Mouse (Mus musculus): ENCODE data around the gene Itih3.

Gene Itih3

DNA sequence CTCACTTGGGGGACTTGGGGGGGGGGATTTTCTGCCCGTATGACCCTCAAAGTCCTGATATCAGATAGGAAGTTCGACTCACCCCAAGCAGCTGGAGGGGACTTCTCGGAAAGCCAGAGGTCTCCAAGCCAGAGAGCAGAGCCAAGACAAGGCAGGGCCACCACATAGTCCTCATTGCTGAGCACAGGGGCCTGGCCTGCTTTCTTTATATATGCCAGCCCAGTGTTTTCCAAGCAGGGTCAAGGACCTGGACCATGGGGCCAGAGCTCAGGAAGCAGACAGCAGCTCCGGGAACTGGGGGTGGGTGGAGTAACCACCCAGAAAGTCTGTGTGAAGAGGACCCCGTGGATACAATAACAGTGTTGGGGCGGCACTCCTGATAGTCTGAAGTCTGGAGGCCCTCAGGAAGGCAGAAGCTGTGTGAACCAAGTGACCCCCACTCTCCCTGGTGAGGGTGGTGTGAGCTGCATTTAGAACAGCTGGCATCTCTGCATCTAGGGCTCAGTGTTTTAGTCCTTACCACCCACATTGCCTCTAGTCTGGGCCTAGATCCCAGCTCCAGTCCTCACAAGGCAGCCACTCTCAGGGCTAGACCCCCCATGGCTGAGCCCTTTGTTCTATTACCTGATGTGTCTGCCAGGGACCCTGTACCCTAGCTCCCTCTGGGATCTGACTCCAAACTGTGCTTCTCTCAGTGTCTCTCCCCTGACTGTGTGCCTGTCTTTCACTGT, at the start of gene Itih3:
Gene Itih3, minus strand, starts transcription at position 386 of the 731 bp plus-strand sequence.
- DNase-seq (ENCODE audit: low spot score): peak; percentile 15

- no peak for DNase-seq (ENCODE audit: low spot score)
Observed at GRCm38 (mm10) chr14:30960366-30960765, 36.8 kb upstream of the Itih3 start.

DNA sequence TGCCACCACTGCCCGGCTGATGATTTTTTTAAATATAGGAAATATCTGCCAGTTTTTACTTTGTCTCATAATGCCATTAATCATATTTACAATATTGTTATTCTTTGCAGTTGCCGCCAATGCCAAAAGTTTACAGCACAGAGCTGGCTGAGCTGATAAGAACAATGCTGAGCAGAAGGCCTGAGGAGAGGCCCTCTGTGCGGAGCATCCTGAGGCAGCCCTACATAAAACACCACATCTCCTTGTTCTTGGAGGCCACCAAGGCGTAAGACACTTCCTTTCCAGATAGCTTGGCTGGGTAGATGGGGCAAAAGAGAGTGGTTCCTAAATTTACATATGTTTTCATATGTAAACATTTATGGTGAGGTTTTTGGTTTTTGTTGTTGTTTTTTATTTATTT, 35.5 kb upstream of the Itih3 start:
- no peak for DNase-seq (ENCODE audit: low spot score)

DNA sequence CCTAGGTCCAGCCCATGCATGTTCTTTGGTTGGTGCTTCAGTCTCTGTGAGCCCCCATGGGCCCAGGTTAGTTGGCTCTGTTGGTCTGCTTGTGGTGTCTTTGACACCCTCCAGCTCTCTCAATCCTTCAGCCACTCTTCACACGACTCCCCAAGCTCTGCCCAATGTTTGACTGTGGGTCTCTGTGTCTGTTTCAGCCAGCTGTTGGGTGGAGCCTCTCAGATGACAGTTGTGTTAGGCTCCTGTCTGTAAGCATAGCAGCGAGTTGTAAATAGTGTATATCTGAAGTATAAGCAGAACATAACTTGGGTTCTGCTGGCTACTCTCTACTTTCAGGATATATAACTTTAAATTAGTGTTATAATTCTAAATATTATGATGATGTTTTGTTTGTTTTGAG, 35.0 kb upstream of the Itih3 start:
- DNase-seq (ENCODE audit: low spot score): no peak

DNA sequence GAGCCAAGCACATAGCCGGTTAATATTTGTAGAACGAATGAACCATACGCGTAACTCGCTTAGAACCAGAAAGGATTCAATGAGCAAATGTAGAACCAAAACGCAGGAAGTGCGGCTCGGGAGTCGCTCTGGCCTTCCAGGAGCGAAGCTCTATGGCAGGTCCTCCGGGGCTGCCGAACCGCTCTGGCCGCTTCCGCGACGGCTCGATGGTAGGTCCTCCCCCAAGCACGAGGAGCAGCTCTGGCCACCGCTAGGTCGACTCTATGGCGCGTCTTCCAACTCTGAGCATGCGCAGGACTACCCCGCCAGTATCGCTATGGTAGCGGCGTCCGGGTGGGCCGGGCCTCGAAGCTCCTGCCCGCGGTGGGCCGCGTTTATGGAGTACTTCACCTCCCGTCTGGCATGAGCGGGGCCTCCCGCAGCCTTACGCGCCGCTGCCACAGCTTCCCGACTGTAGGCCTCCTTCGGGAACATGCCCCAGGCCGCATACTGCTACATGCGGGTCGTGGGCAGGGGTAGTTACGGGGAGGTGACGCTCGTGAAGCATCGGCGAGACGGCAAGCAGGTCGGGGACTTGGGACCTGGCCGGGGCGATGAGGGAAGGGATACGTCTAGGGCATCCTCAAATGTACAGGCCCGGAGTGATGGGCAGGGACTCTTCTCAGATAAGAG, 27.7 kb upstream of the Itih3 start, which contains the start of gene Nek4:
Gene Nek4, plus strand, starts transcription at position 224 of the 672 bp plus-strand sequence.
- DNase-seq (ENCODE audit: low spot score): peak; percentile 98

DNA sequence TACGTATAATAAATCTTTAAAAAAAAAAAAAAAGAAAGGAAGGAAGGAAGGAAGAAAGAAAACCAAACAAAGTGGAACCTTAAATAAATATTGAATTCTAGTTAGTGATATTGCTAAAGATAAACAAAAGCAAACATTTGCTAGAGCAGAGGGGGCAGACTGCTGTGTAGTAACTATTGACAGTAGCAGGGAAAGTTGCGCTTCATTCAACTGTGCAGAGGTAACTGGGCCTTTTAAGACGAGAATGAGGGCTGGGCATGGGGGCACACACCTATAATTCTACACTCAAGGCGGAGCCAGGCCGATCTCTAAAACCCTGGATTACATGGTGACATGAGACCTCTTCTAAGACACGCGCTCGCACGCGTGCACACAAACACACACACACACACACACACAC, 26.4 kb upstream of the Itih3 start:
- no peak for DNase-seq (ENCODE audit: low spot score)

GRCm38 (mm10) chr14:30944745-30945144, 21.2 kb upstream of the Itih3 start:
- no peak for DNase-seq (ENCODE audit: low spot score)

GRCm38 (mm10) chr14:30943860-30944674, 20.5 kb upstream of the Itih3 start:
- DNase-seq (ENCODE audit: low spot score): no peak

GRCm38 (mm10) chr14:30943038-30943437, 19.5 kb upstream of the Itih3 start, which contains the start of gene Itih1:
Gene Itih1 (minus strand): TSS chr14:30943289.
- DNase-seq (ENCODE audit: low spot score): no peak

DNA sequence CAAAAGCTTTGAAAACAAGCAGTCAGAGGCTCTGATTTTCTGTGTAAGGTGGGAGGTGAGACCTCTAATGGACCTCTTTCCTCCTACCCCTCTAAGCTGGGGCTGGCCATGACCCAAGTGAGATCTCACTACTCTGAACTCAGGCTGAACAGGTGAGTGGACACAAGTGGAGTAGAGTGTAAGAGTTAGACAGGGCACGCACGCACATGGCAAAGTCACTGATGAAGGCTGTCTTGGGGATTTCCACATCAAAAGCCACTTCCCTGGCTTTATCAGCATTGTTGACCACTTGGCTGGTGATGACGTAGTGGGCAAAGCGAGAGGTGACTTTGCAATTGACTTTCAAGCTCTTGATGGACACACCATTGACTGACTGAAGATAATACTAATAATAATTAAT, 18.7 kb upstream of the Itih3 start:
- no peak for DNase-seq (ENCODE audit: low spot score)

- DNase-seq (ENCODE audit: low spot score): no peak
Observed at GRCm38 (mm10) chr14:30933351-30933750, 9.8 kb upstream of the Itih3 start.

DNA sequence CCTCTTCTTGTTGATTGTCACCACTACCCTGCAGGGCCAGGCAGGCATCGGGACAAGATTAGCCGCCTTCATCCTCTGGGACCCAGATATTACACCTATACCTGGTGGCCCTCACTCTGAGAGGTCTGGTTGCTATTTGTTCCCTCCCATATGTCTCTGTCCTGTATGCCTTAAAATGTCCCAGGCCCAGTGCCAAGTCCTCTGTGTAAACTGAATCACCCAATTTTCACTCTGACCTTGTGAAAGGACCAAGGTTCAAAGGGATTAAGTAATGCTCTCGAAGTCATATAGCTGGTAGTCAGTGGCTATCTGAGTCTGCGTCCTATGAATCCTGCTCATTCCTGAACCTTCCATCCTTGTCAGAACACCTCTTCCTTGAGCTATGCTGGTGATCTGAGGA, 6.8 kb upstream of the Itih3 start:
- DNase-seq (ENCODE audit: low spot score): no peak

- no peak for DNase-seq (ENCODE audit: low spot score)
Observed at GRCm38 (mm10) chr14:30925492-30925891, 1.9 kb upstream of the Itih3 start.

GRCm38 (mm10) chr14:30922053-30922670, 1.4 kb downstream of the Itih3 start:
- DNase-seq (ENCODE audit: low spot score): no peak

- no peak for DNase-seq (ENCODE audit: low spot score)
Observed at GRCm38 (mm10) chr14:30916516-30916915, 7.0 kb downstream of the Itih3 start.

- DNase-seq (ENCODE audit: low spot score): peak; percentile 19
Observed at GRCm38 (mm10) chr14:30913404-30913803, 10.2 kb downstream of the Itih3 start.

- DNase-seq (ENCODE audit: low spot score): no peak
Observed at GRCm38 (mm10) chr14:30912641-30913040, 10.9 kb downstream of the Itih3 start.

GRCm38 (mm10) chr14:30911141-30911540, 12.4 kb downstream of the Itih3 start:
- DNase-seq (ENCODE audit: low spot score): no peak

GRCm38 (mm10) chr14:30907814-30908265, 15.7 kb downstream of the Itih3 start:
- DNase-seq (ENCODE audit: low spot score): no peak

- DNase-seq (ENCODE audit: low spot score): no peak
Observed at GRCm38 (mm10) chr14:30906001-30906400, 17.6 kb downstream of the Itih3 start.

- no peak for DNase-seq (ENCODE audit: low spot score)
Observed at GRCm38 (mm10) chr14:30904307-30904706, 19.3 kb downstream of the Itih3 start.

DNA sequence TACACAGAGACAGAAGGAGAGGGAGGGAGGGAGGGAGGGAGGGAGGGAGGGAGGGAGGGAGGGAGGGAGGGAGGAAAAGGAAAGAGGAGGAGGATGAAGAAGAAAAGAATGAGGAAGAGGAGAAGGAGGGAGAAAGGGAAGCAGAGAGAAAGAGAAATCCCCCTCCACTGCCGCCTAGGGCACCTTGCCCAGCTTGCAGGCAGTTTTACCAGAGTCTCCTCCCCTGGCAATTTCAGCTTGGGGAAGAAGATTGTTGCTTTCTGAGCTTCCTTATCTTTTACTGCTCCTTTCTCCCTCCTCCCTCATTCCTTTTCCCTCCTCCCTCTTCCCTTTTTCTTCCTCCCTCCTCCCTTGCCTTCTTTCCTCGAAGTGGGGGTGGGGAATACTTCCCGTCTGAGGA, 20.5 kb downstream of the Itih3 start:
- no peak for DNase-seq (ENCODE audit: low spot score)
